Mouse (Mus musculus) kidney, adult 2 months (tissue): ENCODE measurements at regions not wholly inside any gene's neighbourhood (a gene's known extent, or its start where the extent isn't known, plus 50 kb on each side); places are given as distances from the start of the nearest gene placed in this dataset.

ENCODE experiments used
- DNase-seq: peaks from one replicate; pipeline ENCODE4 v3.0.0; 2021
- H3K27ac ChIP-seq: fragments of 200-500 bp; 2 replicates; pipeline ENCODE4 v1.5.1; 2012; ENCODE audit warnings: low read depth, low read length, control low read depth, inconsistent platforms; ENCODE audit not compliant: insufficient read depth
- H3K27me3 ChIP-seq: fragments of 200-500 bp; replicated peaks from 2 replicates; pipeline ENCODE4 v1.6.1; 2012; ENCODE audit warnings: mild to moderate bottlenecking, moderate library complexity, low read length, inconsistent platforms; ENCODE audit not compliant: control insufficient read depth, insufficient read depth
- H3K36me3 ChIP-seq: fragments of 200-500 bp; 2 replicates; pipeline ENCODE4 v1.6.1; 2012; ENCODE audit warnings: mild to moderate bottlenecking, moderate library complexity, low read length, inconsistent platforms; ENCODE audit not compliant: control insufficient read depth, insufficient read depth
- H3K4me1 ChIP-seq: fragments of 200-500 bp; 2 replicates; pipeline ENCODE4 v1.6.1; 2011; ENCODE audit warnings: low read length; ENCODE audit not compliant: control insufficient read depth, insufficient read depth
- H3K4me3 ChIP-seq: fragments of 200-500 bp; 2 replicates; pipeline ENCODE4 v1.5.1; 2011; ENCODE audit warnings: mild to moderate bottlenecking, low read depth, low read length, control low read depth; ENCODE audit not compliant: insufficient read depth
- CTCF ChIP-seq: fragments of 200-500 bp; conservative IDR thresholded peaks from 2 replicates; pipeline ENCODE4 v1.5.1; 2011; ENCODE audit warnings: low read depth, mild to moderate bottlenecking, control low read depth, low read length, moderate library complexity, mixed read lengths; ENCODE audit not compliant: insufficient read depth, insufficient read length
- POLR2A ChIP-seq: fragments of 200-500 bp; IDR thresholded peaks from one replicate; pipeline ENCODE4 v1.6.1; 2011; ENCODE audit warnings: low read depth, low read length, control low read depth
- WGBS: fragments of 180-500 bp; shearing (Covaris S2); methylation state at CpG from one replicate; pipeline ENCODE4 v1.1.7; 2018; 5-methylcytosine and 5-hydroxymethylcytosine counted together

GRCm38 (mm10) chr13:47354446-47354845 lies 232.0 kb downstream of the Rnf144b start:
- TF ChIP-seq CTCF (no peak), POLR2A (no peak)
- Histone ChIP-seq H3K27me3 (no peaks in the 10 kb centered on the region), H3K27ac (no peak overlapping the region), H3K4me3 (no peak overlapping the region), H3K36me3 (no peaks in the 10 kb centered on the region), H3K4me1 (no peaks in the 10 kb centered on the region)
- DNase-seq = no peak
- 83% methylated on average over 12 of the region's 12 CpGs for WGBS

- TF ChIP-seq POLR2A = no peak
- TF ChIP-seq CTCF = no peak
- Histone ChIP-seq H3K27ac (no peak overlapping the region), H3K27me3 (no peaks in the 10 kb centered on the region), H3K36me3 (no peaks in the 10 kb centered on the region), H3K4me1 (no peaks in the 10 kb centered on the region), H3K4me3 (no peak overlapping the region)
- WGBS = 40% methylated on average over 5 of the region's 5 CpGs
- DNase-seq = no peak
Observed at GRCm38 (mm10) chr13:47355169-47355568, 232.7 kb downstream of the Rnf144b start.

- no peak overlapping the region for H3K27ac ChIP-seq
- 78% methylated on average over 9 of the region's 9 CpGs for WGBS
- TF ChIP-seq CTCF (no peak), POLR2A (no peak)
Observed at GRCm38 (mm10) chr13:47358986-47359385, 236.5 kb downstream of the Rnf144b start.

GRCm38 (mm10) chr13:47365776-47366175 lies 243.3 kb downstream of the Rnf144b start:
- no peak for TF ChIP-seq POLR2A
- TF ChIP-seq CTCF = no peak
- Histone ChIP-seq H3K36me3 (no peaks in the 10 kb centered on the region), H3K27me3 (no peaks in the 10 kb centered on the region), H3K4me3 (no peak overlapping the region), H3K4me1 (no peaks in the 10 kb centered on the region), H3K27ac (no peak overlapping the region)
- WGBS = 81% methylated on average over 7 of the region's 7 CpGs
- DNase-seq = no peak

More at GRCm38 (mm10) chr13:47358986-47359385, 236.5 kb downstream of the Rnf144b start:
- Histone ChIP-seq H3K27me3 (no peaks in the 10 kb centered on the region), H3K36me3 (no peaks in the 10 kb centered on the region), H3K4me1 (no peaks in the 10 kb centered on the region), H3K4me3 (no peak overlapping the region)
- DNase-seq = no peak

- Histone ChIP-seq H3K4me1 (no peaks in the 10 kb centered on the region), H3K27me3 (no peaks in the 10 kb centered on the region), H3K4me3 (no peak overlapping the region), H3K27ac (no peak overlapping the region), H3K36me3 (no peaks in the 10 kb centered on the region)
- DNase-seq = no peak
- TF ChIP-seq CTCF = no peak
- TF ChIP-seq POLR2A = no peak
- 64% methylated on average over 13 of the region's 13 CpGs for WGBS
Observed at GRCm38 (mm10) chr13:47368041-47368823, 245.8 kb downstream of the Rnf144b start.

GRCm38 (mm10) chr13:47374583-47374982 lies 252.1 kb downstream of the Rnf144b start:
- 62% methylated on average over 1 of the region's 1 CpGs for WGBS
- H3K4me3 ChIP-seq = no peak overlapping the region
- no peaks in the 10 kb centered on the region for H3K27me3 ChIP-seq
- no peaks in the 10 kb centered on the region for H3K36me3 ChIP-seq
- H3K4me1 ChIP-seq = no peaks in the 10 kb centered on the region
- H3K27ac ChIP-seq = no peak overlapping the region
- no peak for TF ChIP-seq CTCF
- no peak for TF ChIP-seq POLR2A
- DNase-seq = no peak

- no peaks in the 10 kb centered on the region for H3K4me1 ChIP-seq
- TF ChIP-seq CTCF (no peak), POLR2A (no peak)
- no peak for DNase-seq
- H3K36me3 ChIP-seq = no peaks in the 10 kb centered on the region
- H3K27me3 ChIP-seq = no peaks in the 10 kb centered on the region
- H3K4me3 ChIP-seq = no peak overlapping the region
- 76% methylated on average over 5 of the region's 5 CpGs for WGBS
- no peak overlapping the region for H3K27ac ChIP-seq
Observed at GRCm38 (mm10) chr13:47391023-47391422, 268.6 kb downstream of the Rnf144b start.
